Comparison of ENCODE assay signal across 17 mouse cellular contexts in genomic region chr1:132065001-132065400, GRCm38 (mm10). TPM values are rescaled to one million over a fixed set of nuclear protein-coding genes. Genes with fewer than 3 reads are reported as not detected.
DNase-seq lines count a peak whose midpoint lies in the region; ATAC-seq and TF ChIP-seq lines count a peak whose summit lies in the region.
"Had no signal": no experiment of that assay in that cellular context is flagged by ENCODE, and none has a peak within 500 bp of the region (broad histone marks: within the 10 kb centered on the region; RNA-seq: fewer than 3 reads in every experiment).

No protein-coding gene starts in this region.

- peaks cover 8% of the 10 kb centered on the region for H3K4me1 ChIP-seq in midbrain, embryonic 11.5 days (ENCODE audit: control insufficient read depth, insufficient read depth, low read length)
- H3K4me1 ChIP-seq in midbrain, embryonic 13.5 days (replicated peaks) = peaks cover 16% of the 10 kb centered on the region
- H3K4me1 ChIP-seq in cortical plate, adult 2 months (ENCODE audit: control insufficient read depth, insufficient read depth, low read length) = no peaks in the 10 kb centered on the region; the same call in 1 of the 2 replicates
- peaks cover 15% of the 10 kb centered on the region for H3K4me1 ChIP-seq in hindbrain, embryonic 10.5 days (replicated peaks)
- H3K4me1 ChIP-seq in kidney, embryonic 16.5 days (ENCODE audit: insufficient read depth, low read length) = peaks cover 23% of the 10 kb centered on the region

- DNase-seq in frontal cortex, postnatal 25 days (ENCODE audit: low spot score in 2 of 2) = no peak
- DNase-seq in midbrain, embryonic 11.5 days (ENCODE audit: low spot score, missing footprints) = peak; percentile 56
- DNase-seq in layer of hippocampus, adult 9-11 months = peak; percentile 64
- DNase-seq in hindbrain, embryonic 10.5 days (ENCODE audit: low spot score) = no peak
- DNase-seq: cerebellum, postnatal 25 days; heart, adult 2 months; kidney, adult 8-10 months; kidney, postnatal 4 days; liver, embryonic 13.5 days; thymus, postnatal 25 days had no signal

- no peaks in the 10 kb centered on the region for H3K36me3 ChIP-seq in midbrain, embryonic 11.5 days (ENCODE audit: control insufficient read depth, insufficient read depth, low read length)
- H3K36me3 ChIP-seq in midbrain, embryonic 13.5 days = no peaks in the 10 kb centered on the region
- H3K36me3 ChIP-seq in hindbrain, embryonic 10.5 days = no peaks in the 10 kb centered on the region
- H3K36me3 ChIP-seq in kidney, embryonic 16.5 days (ENCODE audit: insufficient read depth, low read length) = no peaks in the 10 kb centered on the region
- H3K36me3 ChIP-seq: embryonic facial prominence, embryonic 10.5 days; G1E; liver, embryonic 13.5 days had no signal

- H3K27ac ChIP-seq in midbrain, embryonic 11.5 days (ENCODE audit: low read depth, low read length) = no peak overlapping the region
- no peak overlapping the region for H3K27ac ChIP-seq in midbrain, embryonic 13.5 days
- H3K27ac ChIP-seq in cortical plate, adult 2 months (ENCODE audit: insufficient read depth, low read length) = no peak overlapping the region
- H3K27ac ChIP-seq in hindbrain, embryonic 10.5 days = no peak overlapping the region
- no peak overlapping the region for H3K27ac ChIP-seq in kidney, embryonic 16.5 days (ENCODE audit: low read length)
- H3K27ac ChIP-seq: embryonic facial prominence, embryonic 10.5 days; heart, adult 2 months; liver, embryonic 13.5 days had no signal

- no peak overlapping the region for H3K9ac ChIP-seq in midbrain, embryonic 11.5 days (ENCODE audit: low read length)
- no peak overlapping the region for H3K9ac ChIP-seq in midbrain, embryonic 13.5 days (replicated peaks)
- H3K9ac ChIP-seq in kidney, embryonic 16.5 days (replicated peaks; ENCODE audit: low read length) = no peak overlapping the region
- H3K9ac ChIP-seq: liver, embryonic 13.5 days had no signal

- no peak overlapping the region for H3K4me2 ChIP-seq in midbrain, embryonic 11.5 days
- H3K4me2 ChIP-seq in midbrain, embryonic 13.5 days (replicated peaks) = no peak overlapping the region
- no peak overlapping the region for H3K4me2 ChIP-seq in kidney, embryonic 16.5 days (replicated peaks; ENCODE audit: low read depth, low read length)
- H3K4me2 ChIP-seq: liver, embryonic 13.5 days had no signal

- peaks cover 28% of the 10 kb centered on the region for H3K27me3 ChIP-seq in midbrain, embryonic 11.5 days (ENCODE audit: control insufficient read depth, insufficient read depth, low read length)
- H3K27me3 ChIP-seq in midbrain, embryonic 13.5 days = peaks cover 48% of the 10 kb centered on the region
- H3K27me3 ChIP-seq in hindbrain, embryonic 10.5 days (ENCODE audit: insufficient read depth, poor library complexity, severe bottlenecking) = peaks cover 67% of the 10 kb centered on the region
- peaks cover 34% of the 10 kb centered on the region for H3K27me3 ChIP-seq in kidney, embryonic 16.5 days (ENCODE audit: insufficient read depth, low read length)

- no peak for TF ChIP-seq CTCF in cortical plate, adult 2 months (IDR thresholded peaks at IDR 0.05; ENCODE audit: extremely low read depth, insufficient read depth, low read length)

- no peak for TF ChIP-seq POLR2A in cortical plate, adult 2 months (IDR thresholded peaks at IDR 0.05; ENCODE audit: extremely low read depth, insufficient read depth, low read length)

- no peaks in the 10 kb centered on the region for H3K9me3 ChIP-seq in midbrain, embryonic 11.5 days (ENCODE audit: control insufficient read depth, low read length)
- H3K9me3 ChIP-seq in midbrain, embryonic 13.5 days = no peaks in the 10 kb centered on the region
- H3K9me3 ChIP-seq in hindbrain, embryonic 10.5 days = no peaks in the 10 kb centered on the region
- H3K9me3 ChIP-seq in kidney, embryonic 16.5 days (ENCODE audit: low read length) = no peaks in the 10 kb centered on the region
- H3K9me3 ChIP-seq: embryonic facial prominence, embryonic 10.5 days; G1E; liver, embryonic 13.5 days had no signal

- WGBS in midbrain, embryonic 11.5 days = 43% methylated on average over 1 of the region's 1 CpGs
- 21% methylated on average over 1 of the region's 1 CpGs for WGBS in midbrain, embryonic 13.5 days
- WGBS in hindbrain, embryonic 10.5 days = 55% methylated on average over 1 of the region's 1 CpGs
- 64% methylated on average over 1 of the region's 1 CpGs for WGBS in kidney, embryonic 16.5 days

- no peak overlapping the region for H3K4me3 ChIP-seq in midbrain, embryonic 11.5 days (ENCODE audit: low read depth, low read length)
- no peak overlapping the region for H3K4me3 ChIP-seq in midbrain, embryonic 13.5 days (replicated peaks)
- H3K4me3 ChIP-seq in cortical plate, adult 2 months (ENCODE audit: insufficient read depth, low read length) = 0 out of 2 replicates have a peak overlapping the region, but pooled peaks have one; percentile 79
- H3K4me3 ChIP-seq in hindbrain, embryonic 10.5 days = no peak overlapping the region
- H3K4me3 ChIP-seq in kidney, embryonic 16.5 days (ENCODE audit: low read length) = no peak overlapping the region
- H3K4me3 ChIP-seq: embryonic facial prominence, embryonic 10.5 days; heart, adult 2 months; liver, embryonic 13.5 days had no signal

- peak; percentile 64 for ATAC-seq in frontal cortex, adult (ENCODE audit: low TSS enrichment)
- no peak for ATAC-seq in midbrain, embryonic 11.5 days (ENCODE audit: low FRiP score)
- no peak for ATAC-seq in midbrain, embryonic 13.5 days
- ATAC-seq in kidney, embryonic 16.5 days (ENCODE audit: low FRiP score, low TSS enrichment) = no peak
- ATAC-seq: hindbrain, embryonic 16.5 days had no signal

RNA-seq across cellular contexts. Expression of gene Mfsd4a, which starts 2.9 kb away (rescaled TPM):
- polyA plus RNA-seq in midbrain, embryonic 11.5 days (2014; fragmentation: Nextera tagmentation; extraction: Ambion mirVana) = 8.1 and 8.7 TPM in 2 replicates
- polyA plus RNA-seq in midbrain, embryonic 13.5 days (2015; fragmentation: Nextera tagmentation; extraction: Ambion mirVana) = 7.3 and 8.0 TPM in 2 replicates
- polyA plus RNA-seq in cortical plate, adult 2 months (2012; rRNA removed) = 73.5 and 84.7 TPM in 2 replicates
- 10.7 and 12.2 TPM in 2 replicates for polyA plus RNA-seq in hindbrain, embryonic 10.5 days (2016; fragmentation: Nextera tagmentation; extraction: Ambion mirVana)
- 17.5 and 18.5 TPM in 2 replicates for polyA plus RNA-seq in kidney, embryonic 16.5 days (2015; fragmentation: Nextera tagmentation; extraction: Ambion mirVana)
- polyA plus RNA-seq: G1E had no signal

RNA-seq across cellular contexts. Expression of gene Elk4, which starts 57.6 kb away (rescaled TPM):
- 17.2 and 19.5 TPM in 2 replicates for polyA plus RNA-seq in midbrain, embryonic 11.5 days (2014; fragmentation: Nextera tagmentation; extraction: Ambion mirVana)
- 10.9 and 12.6 TPM in 2 replicates for polyA plus RNA-seq in midbrain, embryonic 13.5 days (2015; fragmentation: Nextera tagmentation; extraction: Ambion mirVana)
- polyA plus RNA-seq in cortical plate, adult 2 months (2012; rRNA removed) = 20.1 and 20.3 TPM in 2 replicates
- 12.9 and 13.2 TPM in 2 replicates for polyA plus RNA-seq in hindbrain, embryonic 10.5 days (2016; fragmentation: Nextera tagmentation; extraction: Ambion mirVana)
- 19.0 and 23.2 TPM in 2 replicates for polyA plus RNA-seq in kidney, embryonic 16.5 days (2015; fragmentation: Nextera tagmentation; extraction: Ambion mirVana)

Comparison
In these comparisons a context has a peak if more than half of its experiments do, and no peak if none do; other contexts are left out.
1. DNase-seq: peak in midbrain, embryonic 11.5 days (single experiment) and layer of hippocampus, adult 9-11 months (single experiment); none in frontal cortex, postnatal 25 days (0 of 2) and hindbrain, embryonic 10.5 days (single experiment).